Mouse (Mus musculus): ENCODE data around the gene Tln2.

The Tln2 gene

DNA sequence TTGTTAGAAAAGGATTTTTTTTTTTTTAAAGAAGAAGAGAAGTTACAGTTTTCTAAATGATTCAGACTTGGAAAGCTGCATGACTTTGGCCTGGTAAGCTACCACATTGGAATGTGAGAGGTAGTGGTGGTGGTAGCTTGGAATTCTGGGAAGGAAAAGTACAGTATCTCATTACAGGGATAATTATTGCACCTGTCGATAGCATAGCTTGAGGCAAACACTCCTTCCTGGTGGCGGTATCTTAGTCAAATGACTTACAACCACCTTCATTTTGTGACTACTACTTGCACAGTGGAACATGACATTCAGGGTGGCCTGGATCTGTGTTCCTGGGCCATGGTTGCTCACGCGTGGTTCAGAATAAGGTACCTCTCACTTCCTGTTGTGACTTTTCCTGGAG lies 348.3 kb downstream of the Tln2 start:
- DNase-seq (ENCODE audit: low spot score in 2 of 2) = no peak

DNA sequence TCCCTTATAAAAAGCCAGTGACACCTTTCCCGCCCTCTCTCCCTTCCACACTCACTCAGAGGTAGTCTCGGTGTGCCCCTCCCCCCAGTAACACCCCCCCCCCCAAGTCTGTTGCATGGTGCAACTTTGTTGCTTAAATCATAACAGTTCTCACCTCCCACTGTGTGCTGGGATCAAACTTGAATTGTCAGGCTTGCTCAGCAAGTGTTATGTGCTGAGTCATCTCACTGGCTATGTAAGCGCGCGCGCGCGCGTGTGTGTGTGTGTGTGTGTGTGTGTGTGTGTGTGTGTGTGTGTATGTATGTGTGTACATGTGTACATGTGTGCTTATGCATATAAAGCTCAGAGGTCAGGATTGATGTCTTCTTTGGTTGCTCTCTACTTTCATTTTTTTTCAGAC lies 350.1 kb downstream of the Tln2 start:
- no peak for DNase-seq (ENCODE audit: low spot score in 2 of 2)

DNA sequence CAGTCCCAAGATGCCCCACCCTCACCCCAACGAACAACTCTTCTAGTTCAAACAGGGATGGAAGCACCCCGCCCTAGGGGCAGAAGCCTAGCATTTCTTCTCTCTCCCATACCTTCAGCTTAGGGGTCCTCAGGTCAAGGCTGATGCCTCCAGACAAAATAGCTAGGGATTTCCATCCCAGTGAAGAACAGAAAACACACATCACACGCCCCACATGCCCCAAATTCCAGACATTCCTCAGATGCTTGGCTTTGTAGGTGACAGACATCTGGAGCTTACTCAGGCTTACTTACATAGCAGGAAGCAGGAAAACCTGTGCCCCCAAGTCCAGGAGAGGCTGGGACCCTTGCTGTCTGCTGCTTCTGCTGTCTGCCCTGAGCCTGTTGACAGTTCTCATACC lies 351.1 kb downstream of the Tln2 start:
- DNase-seq (ENCODE audit: low spot score in 2 of 2) = no peak

- DNase-seq (ENCODE audit: low spot score in 2 of 2) = no peak
Measured at GRCm38 (mm10) chr9:67205175-67205574, 354.3 kb downstream of the Tln2 start.

- no peak for DNase-seq (ENCODE audit: low spot score in 2 of 2)
Measured at GRCm38 (mm10) chr9:67196609-67197008, 362.9 kb downstream of the Tln2 start.

GRCm38 (mm10) chr9:67195306-67195705 lies 364.2 kb downstream of the Tln2 start:
- no peak for DNase-seq (ENCODE audit: low spot score in 2 of 2)

GRCm38 (mm10) chr9:67191488-67192331 lies 367.8 kb downstream of the Tln2 start:
- DNase-seq (ENCODE audit: low spot score in 2 of 2) = peak in 1 of 2 experiments; percentile 35

- no peak for DNase-seq (ENCODE audit: low spot score in 2 of 2)
Measured at GRCm38 (mm10) chr9:67187686-67188085, 371.8 kb downstream of the Tln2 start.

DNA sequence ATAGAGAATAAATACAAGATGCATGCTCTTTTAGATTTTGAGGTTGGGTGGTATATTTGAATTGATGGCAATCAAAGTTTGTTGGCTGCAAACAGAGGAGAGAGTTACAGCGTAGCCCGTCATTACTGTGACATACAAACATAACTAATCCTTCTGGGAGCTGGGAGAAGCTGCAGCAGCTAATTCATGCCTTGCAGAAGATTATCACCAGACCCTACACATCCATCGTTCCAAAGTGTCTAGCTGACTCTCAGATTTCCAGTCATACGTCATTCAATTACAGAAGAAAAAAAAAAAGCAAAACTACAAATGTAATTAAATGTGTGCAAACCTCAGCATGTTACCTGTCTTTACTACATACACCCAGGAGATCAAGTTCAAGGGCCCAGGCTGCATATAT lies 372.3 kb downstream of the Tln2 start:
- DNase-seq (ENCODE audit: low spot score in 2 of 2) = no peak

- DNase-seq (ENCODE audit: low spot score in 2 of 2) = no peak
Measured at GRCm38 (mm10) chr9:67184556-67184955, 374.9 kb downstream of the Tln2 start.

DNA sequence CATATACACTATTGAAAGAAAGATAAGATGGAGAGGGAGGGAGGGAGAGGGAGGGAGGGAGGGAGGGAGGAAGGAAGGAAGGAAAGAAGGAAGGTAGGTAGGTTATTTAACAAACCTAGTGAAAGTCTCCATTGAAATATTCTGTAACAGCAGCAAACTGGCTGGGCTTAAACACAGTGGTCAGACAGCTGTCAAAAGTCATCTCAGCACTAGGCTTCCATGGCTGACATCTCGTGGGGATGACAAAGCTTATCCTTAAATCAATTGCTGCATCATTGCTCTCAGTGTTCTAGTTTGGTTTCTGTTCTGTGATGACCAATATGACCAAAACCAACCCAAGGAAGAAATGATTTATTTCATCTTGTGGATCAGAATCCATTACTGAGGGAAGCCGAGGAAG lies 376.0 kb downstream of the Tln2 start:
- DNase-seq (ENCODE audit: low spot score in 2 of 2) = no peak

GRCm38 (mm10) chr9:67182006-67182405 lies 377.5 kb downstream of the Tln2 start:
- no peak for DNase-seq (ENCODE audit: low spot score in 2 of 2)

GRCm38 (mm10) chr9:67178709-67179108 lies 380.8 kb downstream of the Tln2 start:
- no peak for DNase-seq (ENCODE audit: low spot score in 2 of 2)

- no peak for DNase-seq (ENCODE audit: low spot score in 2 of 2)
Measured at GRCm38 (mm10) chr9:67178203-67178602, 381.3 kb downstream of the Tln2 start.

- DNase-seq (ENCODE audit: low spot score in 2 of 2) = no peak
Measured at GRCm38 (mm10) chr9:67176073-67176472, 383.4 kb downstream of the Tln2 start.

- no peak for DNase-seq (ENCODE audit: low spot score in 2 of 2)
Measured at GRCm38 (mm10) chr9:67173816-67174215, 385.7 kb downstream of the Tln2 start.

- no peak for DNase-seq (ENCODE audit: low spot score in 2 of 2)
Measured at GRCm38 (mm10) chr9:67173154-67173553, 386.3 kb downstream of the Tln2 start.

DNA sequence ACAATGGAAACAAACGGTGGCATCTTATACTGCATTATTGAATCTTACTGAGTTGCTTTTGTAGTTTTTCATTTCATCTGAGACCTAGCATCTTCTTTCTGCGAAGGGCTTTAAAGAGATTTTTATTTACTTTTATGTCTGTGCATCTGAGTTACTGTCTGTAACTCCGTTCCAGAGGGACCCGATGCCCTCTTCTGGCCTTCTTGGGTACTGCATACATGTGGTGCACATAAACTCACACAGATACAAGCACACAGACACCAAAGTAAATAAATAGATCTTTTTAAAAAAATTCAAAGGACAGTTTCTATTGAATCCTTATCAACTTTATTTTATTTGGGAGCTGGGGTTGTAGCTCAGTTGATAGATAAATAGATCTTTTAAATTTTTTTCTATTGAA lies 388.1 kb downstream of the Tln2 start:
- no peak for DNase-seq (ENCODE audit: low spot score in 2 of 2)

DNA sequence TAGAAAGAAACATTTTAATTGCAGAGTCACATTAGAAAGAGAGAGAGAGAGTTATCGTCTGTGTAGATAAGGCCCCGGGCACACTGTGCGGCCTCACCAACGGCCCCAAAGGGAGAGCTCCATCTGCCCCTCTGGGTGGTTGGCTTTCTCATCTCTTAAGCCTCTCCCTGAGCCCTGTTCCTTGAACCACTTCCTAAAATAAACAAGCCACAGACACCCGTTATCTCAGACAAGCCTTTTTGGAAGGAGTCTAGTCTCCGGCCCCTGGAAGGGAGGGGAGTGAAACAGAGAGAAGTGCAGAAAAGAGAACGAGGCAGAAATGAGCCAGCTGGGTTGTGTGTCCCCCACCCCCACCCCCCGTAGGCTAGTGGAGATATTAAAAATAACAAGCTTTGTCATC lies 388.7 kb downstream of the Tln2 start:
- peak in 1 of 2 experiments; percentile 27 for DNase-seq (ENCODE audit: low spot score in 2 of 2)

DNA sequence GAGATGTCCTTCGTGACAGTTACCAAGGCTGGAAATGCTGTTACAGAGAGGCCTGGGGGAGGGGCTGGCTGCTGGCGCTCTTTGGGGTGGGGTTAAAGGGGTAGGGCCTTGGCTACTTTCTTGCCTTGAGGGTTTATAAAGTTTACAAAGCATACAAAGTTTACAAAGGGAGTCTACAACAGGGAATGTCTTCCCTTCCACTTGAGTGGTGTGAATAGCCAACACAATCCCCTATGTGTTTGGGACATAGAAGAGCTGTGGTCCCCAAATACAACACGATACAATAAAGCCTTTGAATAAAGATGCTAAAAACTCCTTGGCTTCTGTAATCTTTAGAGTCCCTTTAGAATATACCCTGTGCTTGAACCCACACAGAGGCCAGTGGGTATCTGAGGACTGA lies 389.5 kb downstream of the Tln2 start:
- DNase-seq (ENCODE audit: low spot score in 2 of 2) = no peak
